Mouse (Mus musculus) yolk sac, embryonic 10.5 days (tissue): ENCODE results near the gene Ptprk.

Experiments used
- DNase-seq: peaks from one replicate; pipeline ENCODE4 v3.0.0-alpha.2; 2017; ENCODE audit warnings: low spot score

Gene Ptprk

DNA sequence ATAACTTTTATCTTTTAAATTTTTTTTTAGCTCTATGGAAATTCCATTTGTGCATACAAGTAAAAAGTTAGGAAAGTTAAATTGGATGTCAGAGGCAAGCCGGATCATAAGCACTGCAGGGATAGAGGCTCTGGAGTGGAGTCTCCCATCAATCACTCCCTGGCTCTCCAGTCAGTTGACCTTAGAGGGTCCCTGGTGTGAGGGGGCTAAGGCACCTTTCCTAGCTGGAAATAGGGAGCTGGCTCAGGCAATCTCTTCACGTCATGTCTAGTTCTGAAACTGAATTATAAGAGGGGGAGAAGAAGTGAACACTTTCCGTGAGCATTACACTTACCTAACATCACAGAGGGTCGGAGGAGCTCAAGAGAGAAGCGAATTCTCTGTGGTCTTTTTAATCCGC, 110.1 kb downstream of the Ptprk start:
- no peak for DNase-seq

DNA sequence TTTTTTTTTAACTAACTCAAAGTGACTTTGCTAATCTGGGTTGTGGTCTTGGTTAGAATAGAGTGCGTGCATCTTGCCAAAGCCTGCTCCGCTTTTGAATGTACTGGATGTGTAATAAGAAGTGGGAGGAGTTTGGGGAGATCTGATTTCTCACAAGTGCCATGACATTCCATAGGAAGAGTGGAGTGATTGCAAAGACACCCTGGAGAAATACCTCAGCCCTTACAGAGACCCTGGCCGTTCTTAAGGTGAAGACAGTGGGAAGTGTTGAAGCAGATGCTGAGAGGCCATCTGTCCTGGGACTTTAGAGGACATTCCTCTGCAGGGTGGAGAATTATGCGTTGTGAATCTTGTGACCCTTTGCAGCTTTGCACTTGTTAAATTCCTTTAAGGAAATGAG, 110.7 kb downstream of the Ptprk start:
- no peak for DNase-seq

DNA sequence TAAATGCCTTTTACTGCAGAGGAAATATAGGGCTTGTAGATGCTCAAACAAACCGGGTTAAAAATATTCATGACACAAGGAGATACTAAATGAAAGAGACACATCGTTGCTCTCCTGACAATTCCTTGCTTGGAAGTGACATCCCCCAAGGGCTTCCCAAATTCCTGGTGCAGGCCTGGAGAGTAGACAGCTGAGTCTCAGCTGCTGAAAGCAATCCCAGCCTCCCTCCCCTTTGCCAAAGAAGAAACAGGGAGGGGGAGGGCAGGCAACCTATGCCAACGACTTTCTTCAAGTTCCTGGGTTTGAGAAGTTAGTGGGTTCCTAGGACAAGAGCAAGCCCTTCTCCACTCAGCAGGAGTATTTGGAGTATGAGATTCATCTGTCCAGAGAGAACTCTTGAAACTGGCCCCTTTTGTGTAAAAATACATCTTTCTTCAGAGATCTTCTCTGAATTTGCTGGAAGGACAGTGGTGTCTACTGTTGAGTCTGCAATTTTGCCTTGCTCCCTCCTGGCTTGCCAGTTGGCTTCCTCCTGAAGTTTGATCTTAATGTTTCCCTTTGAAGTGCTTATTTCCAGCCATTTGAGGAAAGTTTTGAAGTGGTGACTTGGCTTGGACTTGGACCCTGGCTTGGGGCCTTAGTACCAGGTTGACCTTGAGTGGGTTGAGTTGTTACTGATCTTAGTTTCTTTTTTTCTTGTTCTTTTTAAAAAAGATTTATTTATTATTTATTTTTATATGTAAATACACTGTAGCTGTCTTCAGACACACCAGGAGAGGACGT, 111.6 kb downstream of the Ptprk start:
- DNase-seq = no peak

DNA sequence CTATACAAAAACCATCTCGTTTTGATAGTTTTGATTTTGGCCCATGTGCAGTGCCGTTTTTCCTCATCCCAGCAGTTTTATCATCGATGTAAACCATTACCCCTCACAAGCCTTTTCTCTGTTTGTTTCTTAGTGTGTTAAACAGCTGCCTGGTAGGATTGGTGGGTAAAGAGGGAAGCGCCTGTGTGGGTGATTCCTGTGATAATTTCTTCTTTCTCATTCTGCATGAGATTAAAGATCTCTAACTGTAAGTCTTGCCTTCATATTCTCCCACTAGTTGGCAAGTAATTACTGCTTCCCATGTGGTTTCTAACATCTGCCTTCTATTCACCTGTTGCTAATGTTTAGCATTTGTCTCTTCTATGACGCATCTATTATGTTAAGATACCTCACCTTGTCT, 116.8 kb downstream of the Ptprk start:
- DNase-seq = no peak

DNA sequence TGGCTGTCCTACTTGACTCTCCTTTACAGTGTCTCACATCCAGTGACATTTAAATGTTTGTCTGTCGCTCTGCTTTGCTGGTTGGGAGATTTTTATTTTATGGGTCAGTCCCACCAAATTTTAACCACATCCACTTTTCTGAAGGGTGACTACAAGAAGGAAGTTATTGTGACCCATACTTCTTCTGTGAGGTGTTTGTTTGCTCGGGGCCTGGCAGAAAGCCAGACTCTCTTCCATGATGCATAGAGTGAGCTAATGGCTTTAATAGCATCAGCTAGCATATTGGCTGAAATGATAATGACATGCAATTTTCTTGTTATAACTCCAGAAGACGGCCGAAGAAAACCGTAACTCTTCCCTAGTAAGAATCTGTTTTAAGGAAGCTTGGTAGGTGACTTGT, 119.0 kb downstream of the Ptprk start:
- DNase-seq = no peak

DNA sequence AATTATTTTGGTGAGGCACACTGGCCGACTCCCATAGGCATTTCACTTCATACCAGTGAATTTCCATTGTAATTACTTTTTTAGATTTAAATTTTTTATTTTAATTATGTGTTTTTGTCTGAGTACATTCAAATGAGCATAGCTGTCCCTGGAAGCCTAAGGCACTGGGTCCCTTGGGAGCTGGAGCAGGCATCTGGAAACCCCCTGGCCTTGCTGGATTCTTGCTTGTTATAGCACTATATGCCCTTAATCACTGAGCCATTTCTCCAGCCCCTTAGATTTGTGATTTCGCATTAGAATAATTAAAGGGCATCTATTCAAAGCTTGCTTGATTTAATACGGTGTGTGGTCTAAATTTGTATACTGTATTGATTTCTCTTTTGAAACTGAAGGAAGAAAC, 126.0 kb downstream of the Ptprk start:
- no peak for DNase-seq

DNA sequence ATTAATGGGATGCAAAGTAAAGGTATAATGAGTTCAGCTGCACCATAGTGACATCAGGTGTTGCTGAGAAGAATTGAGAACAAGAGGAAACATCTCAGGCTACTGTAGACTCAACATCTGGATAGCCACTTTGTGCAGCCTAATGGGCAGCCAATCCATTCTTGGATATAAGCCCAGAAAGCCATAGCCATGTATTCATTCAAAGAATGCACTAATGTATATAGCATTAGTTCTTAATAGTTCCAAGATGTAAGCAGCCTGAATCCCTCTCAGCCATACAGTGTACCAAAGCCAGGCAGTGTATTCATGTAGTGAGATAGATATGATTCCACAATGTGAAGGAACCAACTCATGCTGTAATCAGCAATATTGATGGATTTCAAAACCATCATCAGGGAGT, 134.8 kb downstream of the Ptprk start:
- DNase-seq = no peak

DNA sequence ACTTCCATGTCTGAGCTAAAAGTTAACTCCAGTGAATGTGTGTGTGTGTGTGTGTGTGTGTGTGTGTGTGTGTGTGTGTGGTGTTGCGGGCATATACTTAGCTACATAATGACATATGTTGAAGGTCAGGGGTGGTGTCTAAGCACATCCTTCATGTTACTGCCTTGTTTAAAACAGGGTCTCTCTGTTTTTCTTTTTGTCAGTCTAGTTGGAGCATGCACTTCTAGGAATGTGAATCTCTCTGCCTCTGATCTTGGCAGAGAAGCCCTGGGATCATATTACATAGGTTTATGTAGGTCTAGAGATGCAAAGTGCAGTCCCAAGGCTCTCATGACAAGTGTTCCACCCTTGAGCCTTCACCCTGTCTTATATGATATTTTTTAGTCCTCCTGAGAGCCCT, 137.5 kb downstream of the Ptprk start:
- no peak for DNase-seq

DNA sequence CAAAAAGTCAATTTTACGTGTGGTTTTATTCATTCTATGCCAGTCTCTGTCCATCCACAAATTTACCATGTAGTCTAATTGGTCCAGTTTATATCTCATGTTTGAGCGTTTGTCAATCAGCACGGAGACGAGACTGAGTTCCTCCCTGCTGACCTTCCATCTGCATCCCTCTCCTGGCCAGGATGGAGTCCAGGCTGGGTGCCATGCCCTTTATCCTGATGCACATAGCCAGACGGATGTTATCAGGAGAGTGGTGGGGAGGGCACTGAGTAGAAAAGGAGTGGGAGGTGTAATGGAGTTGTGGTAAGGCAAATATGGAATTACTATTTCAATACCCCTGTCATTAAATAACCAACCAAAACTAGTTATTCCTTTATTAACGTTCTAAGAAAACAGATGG, 140.5 kb downstream of the Ptprk start:
- no peak for DNase-seq

DNA sequence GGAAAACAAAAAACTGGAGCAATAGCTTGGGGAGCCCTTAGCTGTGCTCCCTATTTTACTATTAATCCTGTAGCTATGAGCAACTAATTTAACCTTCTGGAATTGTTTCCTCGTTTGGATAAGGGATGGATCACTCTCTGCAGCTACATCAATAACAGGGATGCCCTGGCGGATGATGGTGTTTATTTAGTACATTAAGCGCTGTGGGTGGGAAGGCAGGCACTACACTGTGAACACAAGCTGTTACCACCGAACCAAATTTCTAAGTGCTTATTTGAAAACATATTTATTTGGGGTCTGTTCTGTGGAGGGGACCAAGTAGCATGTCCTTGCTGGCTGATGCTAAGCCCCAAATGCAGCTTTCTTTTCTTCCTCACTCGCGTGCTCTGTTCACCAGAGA, 149.0 kb downstream of the Ptprk start:
- no peak for DNase-seq

DNA sequence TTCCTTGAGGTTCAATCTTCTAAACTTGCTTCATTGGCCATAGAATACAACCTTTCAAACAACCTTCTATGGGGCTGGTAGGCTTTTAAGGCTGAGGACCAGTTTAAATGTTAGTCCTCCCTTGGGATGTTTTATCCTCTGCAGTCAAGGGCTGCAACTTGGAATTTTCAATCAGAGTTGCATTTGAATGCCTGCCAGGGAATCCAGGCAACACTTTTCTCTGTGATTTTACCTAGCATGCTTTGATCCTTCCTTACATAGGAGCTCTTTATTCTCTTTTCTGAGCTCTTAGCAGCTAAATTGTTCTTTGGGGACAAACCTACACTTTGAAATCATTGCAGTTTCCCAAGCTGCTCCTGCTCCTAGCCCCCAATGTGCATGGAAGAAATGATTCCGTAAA, 149.8 kb downstream of the Ptprk start:
- DNase-seq = no peak

DNA sequence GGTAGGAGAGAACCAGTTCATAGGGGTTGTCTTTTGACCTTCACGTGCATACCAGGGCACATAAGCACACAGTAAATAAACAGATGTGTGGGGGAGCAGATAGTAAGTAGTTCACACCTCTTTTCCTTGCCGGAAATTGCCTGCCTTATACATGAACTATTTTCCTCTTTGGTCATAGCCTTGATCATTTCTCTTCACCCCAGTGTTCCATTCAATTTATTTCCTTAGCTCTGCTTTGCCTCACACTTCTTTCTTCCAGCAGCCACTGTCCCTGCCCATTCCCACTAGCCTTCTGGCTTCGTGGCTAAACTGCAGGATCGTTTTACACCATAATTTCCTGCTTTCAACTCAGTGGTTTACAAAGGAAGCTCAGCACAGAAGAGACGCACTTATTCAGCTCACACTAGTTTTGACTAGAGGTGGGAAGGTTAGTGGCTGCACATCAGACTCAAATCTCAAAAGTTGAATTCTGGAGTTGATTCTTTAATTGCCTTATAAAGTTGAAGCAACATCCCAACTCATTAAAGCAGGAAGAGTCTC, 151.0 kb downstream of the Ptprk start:
- no peak for DNase-seq

DNA sequence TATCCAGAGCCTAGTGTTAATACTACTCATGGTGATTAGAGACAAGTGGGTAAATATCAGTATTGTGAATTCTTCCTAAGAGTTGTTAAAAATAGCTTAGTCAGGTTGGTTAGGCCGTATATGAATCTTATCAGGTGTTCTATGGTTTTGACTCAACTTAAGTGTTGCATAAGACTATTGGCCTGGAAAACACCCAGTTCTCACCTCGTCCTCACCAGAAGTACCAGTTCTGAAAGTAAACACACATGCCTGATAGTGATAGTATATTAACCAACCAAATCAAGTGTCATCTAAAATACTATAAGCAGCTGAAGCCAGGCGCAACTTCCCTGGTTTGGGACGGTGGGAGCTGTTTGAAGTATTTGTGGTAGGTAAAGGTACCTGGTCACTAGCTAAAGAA, 153.1 kb downstream of the Ptprk start:
- no peak for DNase-seq

DNA sequence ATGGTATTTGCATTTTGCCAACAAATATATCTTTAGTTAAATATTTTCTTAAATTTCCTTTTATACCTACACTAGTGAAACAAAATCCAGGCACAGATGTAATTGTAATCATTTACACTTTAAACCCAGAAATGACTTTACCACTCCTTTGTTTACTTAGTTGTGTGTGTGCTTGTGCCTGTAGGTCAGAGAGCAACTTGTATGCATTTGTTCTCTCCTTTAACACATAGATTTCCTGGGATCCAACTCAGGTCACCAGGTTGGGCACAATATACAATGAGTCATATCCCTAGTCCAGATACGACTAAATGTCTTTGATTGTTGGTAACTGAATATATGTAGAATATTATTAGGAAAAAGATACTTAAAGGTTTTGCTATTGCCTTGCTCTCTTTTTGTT, 153.6 kb downstream of the Ptprk start:
- DNase-seq = no peak

DNA sequence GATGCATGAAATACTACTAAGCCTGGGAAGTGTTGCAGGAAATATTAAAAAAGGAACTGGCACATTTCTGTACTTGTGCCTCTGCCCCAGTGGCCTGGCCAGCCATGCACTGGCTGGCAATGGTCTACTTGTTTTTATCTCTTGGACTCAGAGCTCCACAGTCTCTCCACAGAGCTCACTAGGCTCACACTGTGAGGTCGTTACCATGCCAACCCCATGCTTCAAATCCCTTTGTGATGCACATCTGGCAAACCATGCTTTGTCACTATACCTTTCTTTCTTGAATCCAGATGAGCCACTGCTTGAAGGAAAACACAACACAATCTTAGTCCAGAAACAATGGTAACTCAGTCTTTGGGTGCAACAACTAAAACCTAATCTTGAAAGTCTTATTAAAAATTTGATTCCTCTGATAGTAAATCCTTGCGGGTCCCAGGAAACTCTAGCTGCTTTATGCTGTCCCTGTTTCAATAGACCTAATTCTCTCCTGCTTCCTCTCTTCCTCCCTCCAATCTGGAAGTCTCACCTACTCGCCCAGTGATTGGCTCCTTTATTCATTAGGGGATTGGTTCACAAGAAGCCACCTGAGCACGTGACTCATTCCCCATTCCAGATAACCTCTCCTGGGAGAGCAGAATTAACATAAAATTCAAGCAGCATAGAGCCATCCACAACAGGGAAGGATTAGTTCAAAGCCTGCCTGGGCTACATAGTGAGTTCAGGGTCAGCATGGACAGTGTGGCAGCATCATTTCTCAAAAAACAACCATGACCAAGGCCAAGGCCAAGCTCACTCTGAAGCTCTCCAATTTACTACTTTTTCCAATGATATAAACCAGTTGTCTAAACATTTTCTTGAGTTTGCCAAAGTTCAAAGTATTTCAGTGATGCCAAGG, 157.9 kb downstream of the Ptprk start:
- no peak for DNase-seq

DNA sequence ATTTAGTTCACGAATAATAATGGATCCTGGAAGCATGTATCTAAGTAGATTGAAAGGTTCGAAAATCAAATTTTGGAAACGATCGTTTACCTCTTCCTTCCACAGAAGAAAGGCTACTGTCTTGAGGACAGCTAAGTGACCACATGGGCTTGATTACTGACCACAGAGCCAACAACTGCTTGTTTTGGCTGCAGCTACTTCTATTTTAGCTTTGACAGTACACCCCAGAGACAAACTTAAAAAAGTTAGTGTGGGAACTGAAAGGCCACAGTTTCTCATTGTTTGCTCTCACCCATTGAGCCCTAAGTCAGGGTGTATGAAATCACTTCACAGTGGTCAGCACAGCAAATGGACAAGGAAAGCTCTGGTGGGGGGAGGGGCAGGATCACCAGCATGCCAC, 174.4 kb downstream of the Ptprk start:
- DNase-seq = no peak

DNA sequence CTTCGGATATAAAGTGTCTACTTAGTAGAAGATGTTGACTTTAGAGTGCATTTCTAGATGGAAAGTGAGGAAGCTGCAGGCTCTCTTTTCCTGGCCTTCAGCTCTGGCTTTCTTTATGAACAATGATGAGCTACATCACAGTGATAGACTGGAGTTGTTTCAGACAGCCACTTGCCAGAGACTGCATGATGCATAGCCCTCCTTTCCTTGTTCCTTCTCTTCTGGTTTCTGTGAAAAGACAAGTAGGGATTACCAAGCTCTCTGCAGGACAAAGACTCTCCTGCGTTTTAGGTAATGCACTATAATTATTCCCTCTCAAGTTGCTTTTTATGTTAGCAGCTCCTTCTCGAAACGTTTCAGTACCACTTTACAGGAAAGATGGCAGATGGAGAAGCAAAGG, 176.8 kb downstream of the Ptprk start:
- DNase-seq = no peak

DNA sequence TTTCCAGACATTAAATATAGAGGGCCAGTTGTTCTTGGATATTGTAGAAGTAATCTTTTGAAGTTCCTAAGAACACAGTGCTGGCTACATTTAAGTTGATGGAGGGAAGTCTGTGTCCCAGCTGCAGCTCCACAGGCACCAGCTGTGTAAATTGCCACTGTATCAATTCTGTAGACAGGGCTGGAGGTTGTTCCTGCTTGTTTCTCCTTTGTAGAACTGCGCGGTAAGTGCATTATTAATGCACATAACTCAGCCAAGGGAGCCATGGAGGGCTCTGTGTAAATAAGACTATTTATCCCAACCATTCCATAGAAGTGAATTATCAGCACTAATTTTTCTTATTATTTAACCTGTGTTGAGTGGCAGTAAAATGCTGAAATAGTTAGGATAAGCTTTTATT, 186.0 kb downstream of the Ptprk start:
- DNase-seq = no peak

DNA sequence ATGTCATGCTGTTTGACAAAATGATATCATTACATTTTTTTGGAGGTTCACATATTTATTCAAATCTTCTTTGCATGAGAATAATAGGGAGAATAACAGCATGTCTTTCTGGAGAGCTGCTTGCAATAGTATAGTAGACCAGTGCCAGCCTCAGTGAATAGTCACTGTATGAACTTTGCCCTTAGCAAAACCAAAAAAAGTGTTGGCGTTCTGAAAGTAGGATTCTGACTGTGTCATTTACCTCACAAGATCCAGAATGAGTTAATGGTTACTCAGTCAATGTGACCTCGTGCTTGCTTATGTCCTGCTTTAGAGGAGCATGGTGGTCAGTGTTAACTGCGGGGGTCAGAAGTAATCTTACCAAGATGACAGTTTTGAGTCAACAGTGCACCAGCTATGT, 187.5 kb downstream of the Ptprk start:
- peak; percentile 68 for DNase-seq

DNA sequence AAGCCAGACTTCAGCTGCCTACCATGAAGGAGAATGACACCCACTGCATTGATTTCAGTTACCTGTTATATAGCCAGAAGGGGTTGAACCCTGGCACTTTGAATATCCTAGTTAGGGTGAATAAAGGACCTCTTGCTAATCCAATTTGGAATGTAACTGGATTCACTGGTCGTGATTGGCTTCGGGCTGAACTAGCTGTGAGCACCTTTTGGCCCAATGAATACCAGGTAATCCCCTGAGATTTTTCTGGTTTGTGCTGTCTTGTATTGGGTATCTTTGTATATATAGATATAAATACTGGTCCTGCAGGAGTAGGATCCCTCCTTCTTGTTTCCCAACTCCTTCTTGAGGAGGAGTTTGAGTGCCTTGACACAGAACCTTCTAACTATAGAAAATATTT, 188.9 kb downstream of the Ptprk start:
- no peak for DNase-seq

DNA sequence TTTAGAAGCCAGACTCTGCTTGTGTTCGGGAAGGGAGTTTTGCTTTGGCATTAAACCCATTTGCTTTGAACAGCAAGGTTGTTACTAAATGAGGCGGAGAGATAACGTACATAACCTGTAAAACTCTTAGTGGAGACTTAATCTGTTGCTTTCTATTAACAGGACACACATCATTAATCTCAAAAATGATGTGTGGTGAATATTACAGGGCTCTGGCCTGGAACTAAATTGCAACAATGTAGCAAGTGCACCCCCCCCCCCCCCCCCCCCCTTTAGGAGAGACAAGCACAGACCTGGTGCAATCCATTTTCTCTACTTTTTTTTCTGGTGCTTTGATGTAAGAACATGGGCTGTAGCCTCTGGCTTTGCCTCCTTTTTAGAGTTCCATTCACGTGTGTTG, 195.7 kb downstream of the Ptprk start:
- no peak for DNase-seq

DNA sequence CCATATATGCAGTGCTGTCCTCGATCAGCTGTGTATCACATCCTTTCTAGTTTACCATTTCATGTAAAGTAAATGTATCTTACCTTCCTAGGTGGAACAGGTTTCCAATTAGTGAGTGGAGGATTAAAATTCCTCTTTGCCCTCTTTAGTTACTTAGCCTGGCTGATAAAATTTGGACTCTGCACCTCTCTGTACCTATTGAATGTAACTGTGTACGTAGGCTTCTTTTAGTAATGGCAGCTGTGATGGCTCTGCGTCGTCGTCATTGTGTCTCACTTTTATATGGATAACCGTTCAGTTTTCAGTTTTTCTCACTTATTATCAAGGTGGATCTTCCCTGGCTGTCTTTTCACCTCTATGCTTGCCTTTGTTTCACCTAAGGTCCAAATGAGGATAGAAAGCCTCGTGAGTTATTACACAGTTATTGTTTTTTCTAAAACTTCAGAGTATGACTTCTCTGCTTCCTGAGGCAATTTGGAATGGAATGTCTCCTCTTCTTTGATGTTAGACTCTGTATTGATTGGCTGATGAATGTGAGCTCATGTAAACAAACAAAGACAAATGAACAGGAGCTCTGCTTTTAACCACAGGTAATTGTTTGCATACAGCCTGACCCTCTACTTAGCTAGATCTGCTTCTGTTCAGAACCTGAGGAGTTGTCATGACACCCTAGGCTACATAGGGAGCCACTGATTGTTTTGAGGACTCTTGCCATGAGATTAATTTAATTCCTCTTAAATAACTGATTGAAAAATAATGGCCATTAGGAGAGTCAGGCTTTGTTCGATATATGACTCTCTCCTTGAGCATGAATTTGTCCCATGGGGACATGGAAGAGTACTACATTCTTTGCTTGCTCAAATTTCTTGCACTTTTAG, 197.3 kb downstream of the Ptprk start:
- no peak for DNase-seq
